Mouse (Mus musculus) kidney, postnatal 36 days (tissue): ENCODE measurements around the gene Ssbp4.

ENCODE experiments used
- DNase-seq, 2 experiments: peaks; one replicate each; pipeline ENCODE4 v3.0.0; 2021 to 2022; ENCODE audit warnings: mixed read lengths in 2 of 2

Gene Ssbp4

GRCm38 (mm10) chr8:70608749-70609367 is at the start of gene Ssbp4:
Ssbp4 (minus strand) TSS chr8:70608872.
- no peak for DNase-seq

GRCm38 (mm10) chr8:70657739-70658138 is 49.1 kb upstream of the Ssbp4 start:
- peak; percentile 44 to 45 for DNase-seq

- DNase-seq, result peak in 1 of 2 experiments; percentile 65
Observed at GRCm38 (mm10) chr8:70657214-70657613, 48.5 kb upstream of the Ssbp4 start.

GRCm38 (mm10) chr8:70656193-70656790 is 47.6 kb upstream of the Ssbp4 start:
- DNase-seq, result no peak

- no peak for DNase-seq
Observed at GRCm38 (mm10) chr8:70655469-70655868, 46.8 kb upstream of the Ssbp4 start.

- no peak for DNase-seq
Observed at GRCm38 (mm10) chr8:70654121-70654520, 45.4 kb upstream of the Ssbp4 start.

GRCm38 (mm10) chr8:70653226-70653625 is 44.6 kb upstream of the Ssbp4 start:
- peak; percentile 89 to 90 for DNase-seq

GRCm38 (mm10) chr8:70650351-70650750 is 41.7 kb upstream of the Ssbp4 start:
- no peak for DNase-seq

GRCm38 (mm10) chr8:70649324-70649723 is 40.7 kb upstream of the Ssbp4 start:
- DNase-seq, result peak; percentile 95 to 97

- no peak for DNase-seq
Observed at GRCm38 (mm10) chr8:70648921-70649320, 40.2 kb upstream of the Ssbp4 start.

- DNase-seq, result peak in 1 of 2 experiments; percentile 67
Observed at GRCm38 (mm10) chr8:70648164-70648442, 39.4 kb upstream of the Ssbp4 start.

GRCm38 (mm10) chr8:70647343-70648163 is 38.9 kb upstream of the Ssbp4 start:
- DNase-seq, result peak; percentile 83 to 84

GRCm38 (mm10) chr8:70646775-70647174 is 38.1 kb upstream of the Ssbp4 start:
- DNase-seq, result no peak

GRCm38 (mm10) chr8:70646369-70646768 is 37.7 kb upstream of the Ssbp4 start:
- DNase-seq, result no peak

GRCm38 (mm10) chr8:70645501-70646224 is 37.0 kb upstream of the Ssbp4 start:
- peak; percentile 74 to 75 for DNase-seq

- DNase-seq, result peak; percentile 43 to 79
Observed at GRCm38 (mm10) chr8:70644065-70644464, 35.4 kb upstream of the Ssbp4 start.

- DNase-seq, result no peak
Observed at GRCm38 (mm10) chr8:70643019-70643418, 34.3 kb upstream of the Ssbp4 start.

- DNase-seq, result no peak
Observed at GRCm38 (mm10) chr8:70638752-70639151, 30.1 kb upstream of the Ssbp4 start.

GRCm38 (mm10) chr8:70636838-70637237 is 28.2 kb upstream of the Ssbp4 start:
- DNase-seq, result peak; percentile 74

- peak; percentile 73 to 81 for DNase-seq
Observed at GRCm38 (mm10) chr8:70635527-70635926, 26.9 kb upstream of the Ssbp4 start.

GRCm38 (mm10) chr8:70634066-70634465 is 25.4 kb upstream of the Ssbp4 start:
- peak; percentile 90 to 92 for DNase-seq

GRCm38 (mm10) chr8:70632346-70632892 is 23.7 kb upstream of the Ssbp4 start, which contains the start of gene Gdf15:
Gdf15 (minus strand) TSS chr8:70632456.
- DNase-seq, result no peak

GRCm38 (mm10) chr8:70631436-70631835 is 22.8 kb upstream of the Ssbp4 start:
- DNase-seq, result peak; percentile 86 to 87
